Mouse (Mus musculus): Measurements from ENCODE around the gene Tnfrsf9.

Tnfrsf9 gene

GRCm38 (mm10) chr4:150926924-150927705 is 12.8 kb downstream of the Tnfrsf9 start:
- DNase-seq (ENCODE audit: low spot score in 2 of 2), result no peak

GRCm38 (mm10) chr4:150927789-150928188 is 13.4 kb downstream of the Tnfrsf9 start:
- DNase-seq (ENCODE audit: low spot score in 2 of 2), result no peak

- DNase-seq (ENCODE audit: low spot score in 2 of 2), result no peak
Measured at GRCm38 (mm10) chr4:150933503-150933902, 19.1 kb downstream of the Tnfrsf9 start.

- peak in 1 of 2 experiments; percentile 43 for DNase-seq (ENCODE audit: low spot score in 2 of 2)
Measured at GRCm38 (mm10) chr4:150937293-150938062, 23.1 kb downstream of the Tnfrsf9 start.

- no peak for DNase-seq (ENCODE audit: low spot score in 2 of 2)
Measured at GRCm38 (mm10) chr4:150938063-150938452, 23.7 kb downstream of the Tnfrsf9 start.

- DNase-seq (ENCODE audit: low spot score in 2 of 2), result no peak
Measured at GRCm38 (mm10) chr4:150939991-150940651, 25.8 kb downstream of the Tnfrsf9 start.

GRCm38 (mm10) chr4:150944707-150945106 is 30.3 kb downstream of the Tnfrsf9 start:
- DNase-seq (ENCODE audit: low spot score in 2 of 2), result no peak

- DNase-seq (ENCODE audit: low spot score in 2 of 2), result no peak
Measured at GRCm38 (mm10) chr4:150950972-150951371, 36.6 kb downstream of the Tnfrsf9 start.

- DNase-seq (ENCODE audit: low spot score in 2 of 2), result peak in 1 of 2 experiments; percentile 17
Measured at GRCm38 (mm10) chr4:150956369-150957105, 42.2 kb downstream of the Tnfrsf9 start.

GRCm38 (mm10) chr4:150957106-150957458 is 42.7 kb downstream of the Tnfrsf9 start:
- no peak for DNase-seq (ENCODE audit: low spot score in 2 of 2)

- DNase-seq (ENCODE audit: low spot score in 2 of 2), result no peak
Measured at GRCm38 (mm10) chr4:150958536-150958935, 44.2 kb downstream of the Tnfrsf9 start.

GRCm38 (mm10) chr4:150962231-150962630 is 47.9 kb downstream of the Tnfrsf9 start:
- no peak for DNase-seq (ENCODE audit: low spot score in 2 of 2)

- DNase-seq (ENCODE audit: low spot score in 2 of 2), result no peak
Measured at GRCm38 (mm10) chr4:150963711-150964110, 49.3 kb downstream of the Tnfrsf9 start.

GRCm38 (mm10) chr4:150964635-150965554 is 50.5 kb downstream of the Tnfrsf9 start:
- DNase-seq (ENCODE audit: low spot score in 2 of 2), result peak in 1 of 2 experiments; percentile 88

- DNase-seq (ENCODE audit: low spot score in 2 of 2), result no peak
Measured at GRCm38 (mm10) chr4:150965555-150965951, 51.2 kb downstream of the Tnfrsf9 start.

GRCm38 (mm10) chr4:150966556-150966955 is 52.2 kb downstream of the Tnfrsf9 start:
- DNase-seq (ENCODE audit: low spot score in 2 of 2), result peak in 1 of 2 experiments; percentile 58

- DNase-seq (ENCODE audit: low spot score in 2 of 2), result no peak
Measured at GRCm38 (mm10) chr4:150968956-150969355, 54.6 kb downstream of the Tnfrsf9 start.

- no peak for DNase-seq (ENCODE audit: low spot score in 2 of 2)
Measured at GRCm38 (mm10) chr4:150973264-150973663, 58.9 kb downstream of the Tnfrsf9 start.

GRCm38 (mm10) chr4:150975145-150975544 is 60.8 kb downstream of the Tnfrsf9 start:
- no peak for DNase-seq (ENCODE audit: low spot score in 2 of 2)

- DNase-seq (ENCODE audit: low spot score in 2 of 2), result no peak
Measured at GRCm38 (mm10) chr4:150978156-150978910, 64.0 kb downstream of the Tnfrsf9 start.

Data from left cerebral cortex, adult 9 months (tissue).